Mouse (Mus musculus) embryonic fibroblast, embryonic 13.5 days (primary cell): Measurements from ENCODE around the gene Fkbp1b. TPM values are rescaled to one million over a fixed set of nuclear protein-coding genes. Genes with fewer than 3 reads are reported as not detected.

Experiments
- H3K27ac ChIP-seq: 2 replicates; pipeline ENCODE4 v1.5.1; 2012; ENCODE audit warnings: low read length, control low read depth, inconsistent platforms; ENCODE audit not compliant: insufficient read depth
- H3K4me1 ChIP-seq: 2 replicates; pipeline ENCODE4 v1.6.1; 2011; ENCODE audit warnings: low read length; ENCODE audit not compliant: control insufficient read depth, insufficient read depth
- H3K4me3 ChIP-seq: 2 replicates; pipeline ENCODE4 v1.5.1; 2011; ENCODE audit warnings: mild to moderate bottlenecking, control low read depth, low read length; ENCODE audit not compliant: insufficient read depth
- CTCF ChIP-seq: IDR thresholded peaks from 2 replicates; pipeline ENCODE4 v1.5.1; 2011; ENCODE audit warnings: mild to moderate bottlenecking, control low read depth, low read length, moderate library complexity, borderline replicate concordance; ENCODE audit not compliant: insufficient read depth
- POLR2A ChIP-seq: IDR thresholded peaks from 2 replicates; pipeline ENCODE4 v1.6.1; 2011; ENCODE audit warnings: low read depth, mild to moderate bottlenecking, control low read depth, low read length, moderate library complexity
- polyA plus RNA-seq: library from polyadenylated mRNA; stranded (reverse); fragments of >200 nt; gene quantifications from 2 replicates; pipeline ENCODE4 v1.2.4, GENCODE M21; 2011; ENCODE audit warnings: low read depth; ENCODE audit not compliant: missing spikeins, insufficient read length

The Fkbp1b gene
- polyA plus RNA-seq, 1 experiment: 17.2 TPM

DNA sequence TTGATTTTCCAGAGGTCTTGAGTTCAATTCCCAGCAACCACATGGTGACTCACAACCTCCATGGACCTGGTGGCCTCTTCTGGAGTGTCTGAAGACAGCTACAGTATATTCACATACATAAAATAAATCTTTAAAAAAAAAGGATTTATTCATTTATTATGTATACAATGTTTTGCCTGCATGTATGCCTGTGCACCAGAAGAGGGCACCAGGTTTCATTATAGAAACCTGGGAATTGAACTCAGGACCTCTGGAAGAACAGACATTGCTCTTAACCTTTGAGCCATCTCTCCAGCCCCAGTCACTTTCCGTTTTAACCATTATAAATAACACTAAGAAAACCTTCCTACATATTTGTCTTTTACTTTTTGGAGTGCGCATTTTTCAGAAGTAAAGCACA is 15.4 kb upstream of the Fkbp1b start:
- no peaks in the 10 kb centered on the region for H3K4me1 ChIP-seq
- H3K4me3 ChIP-seq: no peak overlapping the region
- H3K27ac ChIP-seq: no peak overlapping the region

DNA sequence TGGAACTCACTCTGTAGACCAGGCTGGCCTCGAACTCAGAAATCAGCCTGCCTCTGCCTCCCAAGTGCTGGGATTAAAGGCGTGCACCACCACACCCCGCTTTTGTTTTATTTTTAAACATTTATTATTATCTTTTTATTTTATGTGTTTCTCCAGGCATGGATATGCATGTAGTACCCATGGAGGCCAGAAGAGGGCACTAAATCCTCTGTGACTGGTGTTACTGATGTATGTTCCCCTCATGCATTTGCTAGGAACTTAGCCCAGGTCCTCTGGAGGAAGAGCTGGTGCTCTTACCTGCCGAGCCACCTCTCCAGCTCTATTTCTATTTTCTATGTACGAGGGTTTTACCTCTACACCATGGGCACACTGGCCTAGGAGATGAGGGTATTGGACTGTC is 14.8 kb upstream of the Fkbp1b start:
- Histone ChIP-seq H3K4me1 (no peaks in the 10 kb centered on the region), H3K4me3 (no peak overlapping the region), H3K27ac (no peak overlapping the region)
- TF ChIP-seq CTCF (no peak), POLR2A (no peak)

More for the DNA sequence above, 15.4 kb upstream of the Fkbp1b start:
- TF ChIP-seq POLR2A (no peak), CTCF (no peak)

DNA sequence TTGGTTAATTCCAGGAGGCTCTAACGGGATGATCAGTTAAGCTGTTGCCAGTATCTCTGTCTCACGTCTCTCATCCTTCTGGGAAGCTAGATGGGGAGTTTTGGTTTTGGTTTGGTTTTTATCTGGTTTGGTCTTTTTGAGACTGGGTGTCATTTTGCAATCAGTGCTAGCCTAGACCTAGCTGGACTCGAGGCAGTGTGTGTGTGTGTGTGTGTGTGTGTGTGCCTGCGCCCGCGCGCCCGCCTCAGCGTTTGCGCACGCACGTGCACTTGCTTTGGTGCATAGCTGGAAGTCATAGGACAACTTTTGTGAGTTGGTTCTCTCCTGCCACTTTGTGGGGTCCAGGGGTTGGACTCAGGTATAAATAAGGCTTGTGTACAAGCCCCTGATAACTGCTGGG is 2.4 kb upstream of the Fkbp1b start:
- TF ChIP-seq POLR2A (no peak), CTCF (no peak)
- no peaks in the 10 kb centered on the region for H3K4me1 ChIP-seq
- peak overlapping the region; percentile 82 for H3K4me3 ChIP-seq
- H3K27ac ChIP-seq: peak overlapping the region; percentile 39; the same call in 1 of the 2 replicates

DNA sequence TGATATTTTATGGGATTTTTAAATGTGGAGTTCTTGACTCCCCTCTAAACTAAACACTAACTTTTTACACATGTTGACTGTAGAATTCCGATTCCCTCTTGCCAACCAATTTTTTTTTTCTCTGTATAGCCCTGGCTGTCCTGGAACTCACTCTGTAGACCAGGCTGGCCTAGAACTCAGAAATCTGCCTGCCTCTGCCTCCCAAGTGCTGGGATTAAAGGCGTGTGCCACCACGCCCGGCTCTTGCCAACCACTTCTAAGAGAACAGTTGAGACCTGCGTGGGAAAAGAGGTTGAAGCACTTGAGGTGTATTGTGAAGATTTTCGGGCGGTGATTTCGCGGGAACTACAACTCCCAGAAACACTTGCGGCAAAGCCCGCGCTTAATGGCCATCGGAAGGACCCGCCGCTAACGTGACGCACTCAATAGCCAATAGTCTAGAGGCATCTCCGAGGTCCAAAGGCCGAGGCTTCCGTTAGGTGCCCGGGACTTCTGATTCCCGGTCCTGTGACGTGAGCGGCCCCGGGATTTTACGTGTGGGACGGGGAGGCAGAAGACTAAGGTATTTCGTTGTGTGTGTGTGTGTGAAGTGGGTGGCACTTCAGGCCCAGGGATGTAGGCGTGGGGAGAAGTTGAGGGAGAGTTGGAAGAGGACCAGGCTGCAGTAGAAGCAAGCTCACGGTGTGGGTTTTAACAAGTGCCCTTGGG is 1.7 kb upstream of the Fkbp1b start, which contains the start of gene Wdcp:
TSS of gene Wdcp (plus strand) at position 414 of the 708 bp plus-strand sequence.
- peak; percentile 81 for TF ChIP-seq POLR2A
- TF ChIP-seq CTCF: no peak
- Histone ChIP-seq H3K4me3 (peak within 1 kb of the TSS; percentile 82), H3K4me1 (no peaks in the 10 kb centered on the region), H3K27ac (peak within 1 kb of the TSS; percentile 39)

DNA sequence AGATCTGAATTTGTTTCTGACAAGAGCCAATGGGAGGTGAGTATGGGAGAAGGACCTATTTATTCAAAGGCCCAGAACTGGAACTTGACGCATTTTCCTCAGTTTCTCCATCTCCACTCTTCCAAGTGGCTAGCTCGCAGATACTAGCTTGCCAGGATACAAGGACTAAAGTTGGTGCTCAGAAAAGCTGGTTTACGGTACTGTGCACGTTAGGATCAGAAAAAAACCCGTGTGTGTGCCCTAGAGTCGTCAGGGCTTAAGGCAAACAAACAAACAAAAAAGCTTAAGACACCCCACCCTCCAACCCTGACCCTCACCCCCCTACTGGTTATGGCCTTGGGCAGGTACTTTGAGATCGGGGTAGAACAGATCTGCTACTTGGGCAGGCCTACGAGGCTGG is 1.1 kb upstream of the Fkbp1b start:
- TF ChIP-seq POLR2A: no peak
- no peak for TF ChIP-seq CTCF
- H3K4me1 ChIP-seq: no peaks in the 10 kb centered on the region
- no peak overlapping the region for H3K27ac ChIP-seq
- 0 out of 2 replicates have a peak overlapping the region, but pooled peaks have one; percentile 78 for H3K4me3 ChIP-seq

DNA sequence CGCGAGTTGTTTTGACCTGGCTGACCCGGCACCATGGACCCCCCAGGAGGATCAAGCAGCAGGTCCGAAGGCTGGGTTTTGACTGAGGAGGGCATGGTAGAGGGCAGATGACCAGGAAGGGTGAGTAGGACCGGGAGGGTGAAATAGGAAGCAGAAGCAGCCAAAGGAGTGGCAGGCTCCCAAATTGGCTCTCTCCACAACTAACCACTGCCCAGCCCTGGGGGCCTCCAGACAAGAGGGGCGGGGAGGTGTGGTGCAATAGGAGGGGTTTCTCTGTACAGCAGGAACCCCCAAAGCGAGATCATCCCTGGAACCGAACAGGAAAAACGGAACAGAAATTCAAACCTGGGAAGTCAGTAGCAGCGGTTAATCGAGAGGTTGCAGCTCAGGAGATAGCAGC is 650 bp downstream of the Fkbp1b start:
- Histone ChIP-seq H3K27ac (no peak overlapping the region), H3K4me1 (no peaks in the 10 kb centered on the region), H3K4me3 (peak overlapping the region; percentile 78)
- TF ChIP-seq POLR2A (no peak), CTCF (no peak)

DNA sequence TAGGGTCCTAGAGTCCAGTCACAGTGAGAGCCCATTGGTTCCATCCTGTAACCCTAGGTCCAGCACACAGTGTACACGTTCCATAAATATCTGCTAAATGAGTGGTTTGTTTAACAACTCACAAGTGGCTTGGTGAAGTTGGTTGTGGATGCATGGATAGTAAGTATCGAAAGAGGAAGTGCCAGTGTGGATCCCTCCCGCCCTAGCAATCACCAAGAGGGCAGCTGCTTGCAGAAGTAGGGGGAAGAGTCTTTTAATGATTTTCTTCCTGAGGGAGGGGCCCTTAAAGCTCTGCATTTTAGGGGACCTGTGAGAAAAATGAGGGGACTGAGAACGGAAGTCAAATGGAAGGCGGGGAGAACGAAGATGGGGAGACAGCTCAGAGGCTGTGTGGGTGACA is 1.4 kb downstream of the Fkbp1b start:
- no peak overlapping the region for H3K4me3 ChIP-seq
- no peak overlapping the region for H3K27ac ChIP-seq
- no peaks in the 10 kb centered on the region for H3K4me1 ChIP-seq
- no peak for TF ChIP-seq CTCF
- no peak for TF ChIP-seq POLR2A

DNA sequence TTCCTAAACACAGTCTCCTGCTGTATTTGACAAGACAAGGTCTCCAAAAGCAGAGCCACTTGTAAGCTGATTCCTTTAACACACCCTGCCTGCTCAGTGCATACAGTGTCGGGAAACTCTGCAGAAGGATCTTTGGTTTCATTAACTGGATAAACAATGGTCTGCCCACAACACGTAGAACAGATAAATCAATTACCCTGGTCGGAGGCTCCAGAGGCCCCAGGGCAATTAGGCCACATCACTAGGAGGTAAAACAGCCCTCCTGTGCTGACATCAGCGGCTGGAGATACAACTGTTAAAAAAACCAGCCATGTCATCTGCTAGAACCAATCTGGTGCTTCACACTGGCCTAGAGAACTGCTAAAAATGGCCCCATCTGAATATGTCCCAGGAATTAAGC is 4.4 kb downstream of the Fkbp1b start:
- Histone ChIP-seq H3K4me3 (no peak overlapping the region), H3K4me1 (no peaks in the 10 kb centered on the region), H3K27ac (no peak overlapping the region)
- TF ChIP-seq POLR2A: no peak
- TF ChIP-seq CTCF: no peak

DNA sequence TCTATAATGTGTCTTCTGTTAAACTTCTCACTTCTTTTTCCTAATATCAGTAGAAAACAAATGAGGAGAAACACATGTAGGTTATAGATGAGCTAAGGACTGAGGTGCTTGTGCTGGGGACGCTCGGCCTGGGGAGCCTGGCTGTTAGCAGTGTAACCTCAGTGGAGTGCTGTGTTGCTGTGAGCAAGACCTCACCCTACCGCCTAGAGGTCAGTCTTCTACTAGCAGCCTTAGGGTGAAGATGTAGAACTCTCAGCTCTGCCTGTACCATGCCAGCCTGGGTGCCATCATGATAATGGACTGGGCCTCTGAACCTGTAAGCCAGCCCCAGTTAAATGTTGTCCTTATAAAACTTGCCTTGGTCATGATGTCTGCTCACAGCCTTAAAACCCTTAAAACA is 14.1 kb downstream of the Fkbp1b start:
- no peak for TF ChIP-seq CTCF
- no peak for TF ChIP-seq POLR2A
- Histone ChIP-seq H3K27ac (no peak overlapping the region), H3K4me1 (no peaks in the 10 kb centered on the region), H3K4me3 (no peak overlapping the region)

DNA sequence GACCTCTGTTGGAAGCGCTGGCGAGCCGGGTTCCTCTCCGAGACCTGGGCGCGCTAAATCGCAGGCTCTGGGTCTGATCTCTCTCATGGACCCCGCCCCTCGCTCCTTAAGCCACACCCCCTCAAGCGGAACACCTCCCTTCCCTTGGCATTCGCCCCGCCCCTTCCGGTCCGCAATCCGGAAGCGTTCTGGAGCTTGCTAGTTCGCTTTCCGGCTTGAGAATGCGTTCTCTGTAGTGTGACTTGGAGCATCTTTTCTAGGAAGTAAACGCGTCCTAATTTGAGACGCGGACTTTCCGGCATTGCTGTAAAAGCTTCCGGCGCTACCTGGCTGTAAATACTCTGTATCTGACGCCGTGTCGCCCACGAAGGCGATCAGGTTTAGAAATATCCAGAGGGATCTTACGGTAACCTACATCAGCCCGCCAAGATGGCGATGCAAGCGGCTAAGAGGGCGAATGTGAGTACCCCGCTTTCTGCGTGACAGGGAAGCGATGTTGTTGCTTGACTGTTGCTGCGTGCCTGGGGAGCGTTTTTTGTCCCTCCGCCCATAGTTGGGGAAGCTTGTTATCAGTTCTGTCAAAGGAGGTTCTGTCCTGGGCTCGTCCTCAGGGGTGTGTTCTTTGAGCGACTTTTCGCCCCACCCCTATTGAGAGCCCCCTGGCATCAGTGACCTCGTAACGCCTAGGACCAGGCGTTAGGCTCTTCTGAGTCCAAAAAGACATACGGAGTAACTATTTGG is 23.9 kb downstream of the Fkbp1b start, which contains the start of gene Sf3b6:
TSS of gene Sf3b6 (plus strand) at position 184 of the 741 bp plus-strand sequence.
- no peak for TF ChIP-seq CTCF
- TF ChIP-seq POLR2A: peak; percentile 91
- Histone ChIP-seq H3K4me1 (peaks cover 6% of the 10 kb centered on the region), H3K27ac (peak within 1 kb of the TSS; percentile 68), H3K4me3 (peak within 1 kb of the TSS; percentile 80)
